Mouse (Mus musculus): Measurements from ENCODE around the gene Sla2. TPM values are rescaled to one million over a fixed set of nuclear protein-coding genes. Genes with fewer than 3 reads are reported as not detected.

Gene Sla2
- not detected for polyA plus RNA-seq (2014; fragmentation: Illumina TruSeq; extraction: RNeasy Lipid Tissue Mini Kit (QIAGEN cat#74804); ENCODE audit: low read depth, low replicate concordance)

DNA sequence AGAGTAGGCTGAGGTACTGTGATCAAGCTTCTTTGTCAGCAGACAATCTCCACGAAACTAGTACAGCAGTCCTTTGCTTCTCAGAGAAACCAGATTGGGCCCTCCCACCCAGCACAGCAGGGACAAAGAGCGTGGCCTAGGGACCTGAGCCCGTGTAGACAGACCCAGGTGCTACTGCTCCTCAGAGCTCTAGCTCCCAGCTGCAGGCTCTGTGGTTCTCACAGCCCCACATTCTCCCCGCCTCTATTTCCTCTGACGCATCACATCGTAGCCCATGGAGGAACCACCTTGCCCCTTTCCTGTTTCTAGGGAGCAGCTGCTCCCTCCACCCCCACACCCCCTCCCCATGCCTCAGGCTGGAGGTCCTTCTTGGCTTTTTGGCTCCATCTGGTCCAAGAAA lies at the start of gene Sla2:
Sla2 (minus strand) TSS at position 176 of the 400 bp plus-strand sequence.

DNA sequence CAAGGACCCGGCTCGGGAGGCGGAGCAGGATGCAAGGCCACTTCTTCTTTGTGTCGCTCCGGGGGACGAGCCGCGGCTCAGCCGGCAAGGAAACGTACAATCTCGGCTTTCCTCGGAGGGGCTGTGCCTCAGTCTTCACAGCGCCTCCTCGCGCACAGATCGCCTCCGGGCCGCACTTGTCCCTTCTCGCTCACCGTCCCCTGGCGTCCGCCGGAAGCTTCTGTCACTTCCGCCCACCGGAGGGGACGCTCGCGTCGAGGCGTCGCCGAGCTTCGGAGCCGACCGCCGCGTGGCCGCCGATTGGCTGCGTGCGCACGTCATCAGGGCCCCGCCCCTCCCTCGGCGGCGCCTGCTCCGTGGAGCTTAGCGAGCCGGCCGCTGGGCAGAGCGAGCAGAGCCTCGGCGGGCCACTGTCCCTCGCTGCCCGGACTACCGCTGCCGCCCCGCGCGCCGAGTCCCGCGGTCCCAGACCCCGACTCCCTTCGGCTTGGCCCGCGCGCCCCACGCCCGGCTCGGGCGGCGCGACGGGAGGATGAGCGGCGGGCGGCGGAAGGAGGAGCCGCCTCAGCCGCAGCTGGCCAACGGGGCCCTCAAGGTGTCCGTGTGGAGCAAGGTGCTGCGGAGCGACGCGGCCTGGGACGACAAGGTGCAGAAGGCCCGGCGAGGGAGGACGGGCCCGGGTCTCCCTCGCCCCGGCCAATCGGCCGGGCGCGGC lies 24.1 kb downstream of the Sla2 start, which contains the start of gene Rab5if:
Rab5if (plus strand) TSS at position 357 of the 715 bp plus-strand sequence.

DNA sequence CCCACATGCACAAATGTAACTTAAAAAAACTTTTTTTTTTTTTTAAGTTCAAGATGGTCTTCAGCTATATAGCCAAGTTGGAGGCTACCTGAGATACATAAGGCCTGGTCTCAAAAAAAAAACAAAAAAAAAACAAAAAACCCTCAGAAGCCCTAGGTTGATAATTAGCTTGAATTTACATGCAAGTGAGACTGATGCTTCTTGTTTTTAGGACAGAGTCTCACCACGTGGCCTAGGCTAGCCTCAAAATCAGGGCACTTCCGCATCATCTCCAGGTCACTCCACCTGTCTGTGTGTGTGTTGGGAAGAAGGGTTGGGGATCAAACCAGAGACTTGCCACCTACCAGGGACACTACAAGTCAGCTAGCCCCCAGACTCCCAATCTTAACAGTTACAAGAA lies 29.2 kb downstream of the Sla2 start, which contains the start of gene 4930518I15Rik:
4930518I15Rik (minus strand) TSS at position 112 of the 400 bp plus-strand sequence.

GRCm38 (mm10) chr2:156839319-156840191 lies 47.4 kb downstream of the Sla2 start, which contains the start of gene Tgif2:
TSS of gene Tgif2 (plus strand) at chr2:156840007.

Other genes with a start within 250 kb of the Sla2 start
- gene Myl9, start 111.8 kb downstream of the Sla2 start, polyA plus RNA-seq (2014; fragmentation: Illumina TruSeq; extraction: RNeasy Lipid Tissue Mini Kit (QIAGEN cat#74804); ENCODE audit: low read depth, low replicate concordance), result 1.5 TPM
- gene Tgif2, start 47.2 kb downstream of the Sla2 start, polyA plus RNA-seq (2014; fragmentation: Illumina TruSeq; extraction: RNeasy Lipid Tissue Mini Kit (QIAGEN cat#74804); ENCODE audit: low read depth, low replicate concordance), result 1.8 TPM
- 0.58 TPM for gene 4930518I15Rik, start 29.2 kb downstream of the Sla2 start, polyA plus RNA-seq (2014; fragmentation: Illumina TruSeq; extraction: RNeasy Lipid Tissue Mini Kit (QIAGEN cat#74804); ENCODE audit: low read depth, low replicate concordance)
- gene Rab5if, start 24.1 kb downstream of the Sla2 start, polyA plus RNA-seq (2014; fragmentation: Illumina TruSeq; extraction: RNeasy Lipid Tissue Mini Kit (QIAGEN cat#74804); ENCODE audit: low read depth, low replicate concordance), result 262 TPM
- 58.1 TPM for gene Ndrg3, start 104.9 kb upstream of the Sla2 start, polyA plus RNA-seq (2014; fragmentation: Illumina TruSeq; extraction: RNeasy Lipid Tissue Mini Kit (QIAGEN cat#74804); ENCODE audit: low read depth, low replicate concordance)
- 9.6 TPM for gene Dsn1, start 120.0 kb upstream of the Sla2 start, polyA plus RNA-seq (2014; fragmentation: Illumina TruSeq; extraction: RNeasy Lipid Tissue Mini Kit (QIAGEN cat#74804); ENCODE audit: low read depth, low replicate concordance)
- 2.6 TPM for gene Soga1, start 192.1 kb upstream of the Sla2 start, polyA plus RNA-seq (2014; fragmentation: Illumina TruSeq; extraction: RNeasy Lipid Tissue Mini Kit (QIAGEN cat#74804); ENCODE audit: low read depth, low replicate concordance)
- gene Tldc2, start 199.9 kb upstream of the Sla2 start, polyA plus RNA-seq (2014; fragmentation: Illumina TruSeq; extraction: RNeasy Lipid Tissue Mini Kit (QIAGEN cat#74804); ENCODE audit: low read depth, low replicate concordance), result not detected
- 74.7 TPM for gene Samhd1, start 248.1 kb upstream of the Sla2 start, polyA plus RNA-seq (2014; fragmentation: Illumina TruSeq; extraction: RNeasy Lipid Tissue Mini Kit (QIAGEN cat#74804); ENCODE audit: low read depth, low replicate concordance)

All from adrenal gland, adult 10 weeks (tissue).